Mouse (Mus musculus): ENCODE data around the gene Neurl3. TPM values are rescaled to one million over a fixed set of nuclear protein-coding genes. Genes with fewer than 3 reads are reported as not detected.
A peak's percentile ranks its signal among the peaks of the same experiment; 100 is the strongest.

The Neurl3 gene
- polyA plus RNA-seq, 1 experiment from 2014 or later, result 0.53 TPM

GRCm38 (mm10) chr1:36251426-36251825 lies 23.1 kb downstream of the Neurl3 start:
- Histone ChIP-seq H3K9me3 (no peaks in the 10 kb centered on the region), H3K27ac (replicated peaks) (no peak overlapping the region), H3K27me3 (0 out of 2 replicates have a peak, but pooled peaks cover 8% of the 10 kb centered on the region), H3K9ac (replicated peaks) (no peak overlapping the region), H3K4me1 (peaks cover 17% of the 10 kb centered on the region), H3K4me2 (replicated peaks) (no peak overlapping the region), H3K4me3 (no peak overlapping the region), H3K36me3 (no peaks in the 10 kb centered on the region)
- 2% methylated on average over 9 of the region's 9 CpGs for WGBS
- ATAC-seq (replicated peaks), result no peak

GRCm38 (mm10) chr1:36246688-36247087 lies 27.8 kb downstream of the Neurl3 start:
- Histone ChIP-seq H3K36me3 (no peaks in the 10 kb centered on the region), H3K27me3 (no peaks in the 10 kb centered on the region), H3K9ac (replicated peaks) (no peak overlapping the region), H3K4me3 (no peak overlapping the region), H3K4me2 (replicated peaks) (no peak overlapping the region), H3K27ac (replicated peaks) (no peak overlapping the region), H3K4me1 (peaks cover 29% of the 10 kb centered on the region), H3K9me3 (no peaks in the 10 kb centered on the region)
- ATAC-seq (replicated peaks), result no peak
- WGBS, result 41% methylated on average over 6 of the region's 6 CpGs

- H3K9ac ChIP-seq (replicated peaks), result no peak overlapping the region
- no peaks in the 10 kb centered on the region for H3K27me3 ChIP-seq
- peak overlapping the region; percentile 96; the same call in 1 of the 2 replicates for H3K4me3 ChIP-seq
- H3K27ac ChIP-seq (replicated peaks), result no peak overlapping the region
- H3K9me3 ChIP-seq, result no peaks in the 10 kb centered on the region
- peak overlapping the region; percentile 82; the same call in 1 of the 2 replicates for H3K4me2 ChIP-seq (replicated peaks)
- no peak for ATAC-seq (replicated peaks)
- no peaks in the 10 kb centered on the region for H3K36me3 ChIP-seq
- 90% methylated on average over 4 of the region's 4 CpGs for WGBS
- H3K4me1 ChIP-seq, result peaks cover 32% of the 10 kb centered on the region
Observed at GRCm38 (mm10) chr1:36244828-36245215, 29.7 kb downstream of the Neurl3 start.

GRCm38 (mm10) chr1:36244058-36244827 lies 30.2 kb downstream of the Neurl3 start, which contains the start of gene Uggt1:
Gene Uggt1 (minus strand): TSS chr1:36244720.
- whole genome bisulfite sequencing, result 1% methylated on average over 49 of the region's 49 CpGs

GRCm38 (mm10) chr1:36243447-36244057 lies 30.9 kb downstream of the Neurl3 start:
- peak overlapping the region; percentile 96 for H3K4me3 ChIP-seq
- 3% methylated on average over 21 of the region's 21 CpGs for WGBS
- no peaks in the 10 kb centered on the region for H3K9me3 ChIP-seq
- H3K4me1 ChIP-seq, result peaks cover 32% of the 10 kb centered on the region
- H3K9ac ChIP-seq (replicated peaks), result peak overlapping the region; percentile 86
- peak overlapping the region; percentile 84 for H3K27ac ChIP-seq (replicated peaks)
- no peaks in the 10 kb centered on the region for H3K27me3 ChIP-seq
- no peaks in the 10 kb centered on the region for H3K36me3 ChIP-seq
- H3K4me2 ChIP-seq (replicated peaks), result peak overlapping the region; percentile 82
- no peak for ATAC-seq (replicated peaks)

More at GRCm38 (mm10) chr1:36244058-36244827, 30.2 kb downstream of the Neurl3 start, which contains the start of gene Uggt1:
- H3K4me3 ChIP-seq, result peak within 1 kb of the TSS; percentile 96
- H3K4me2 ChIP-seq (replicated peaks), result peak within 1 kb of the TSS; percentile 82
- no peaks in the 10 kb centered on the region for H3K9me3 ChIP-seq
- ATAC-seq (replicated peaks), result peak; percentile 98
- H3K9ac ChIP-seq (replicated peaks), result peak within 1 kb of the TSS; percentile 86
- peak within 1 kb of the TSS; percentile 84 for H3K27ac ChIP-seq (replicated peaks)
- H3K36me3 ChIP-seq, result no peaks in the 10 kb centered on the region
- no peaks in the 10 kb centered on the region for H3K27me3 ChIP-seq
- peaks cover 32% of the 10 kb centered on the region for H3K4me1 ChIP-seq

GRCm38 (mm10) chr1:36241903-36242429 lies 32.5 kb downstream of the Neurl3 start:
- 92% methylated on average over 15 of the region's 15 CpGs for WGBS
- no peak for ATAC-seq (replicated peaks)
- peaks cover 32% of the 10 kb centered on the region for H3K4me1 ChIP-seq
- H3K27ac ChIP-seq (replicated peaks), result no peak overlapping the region
- H3K9me3 ChIP-seq, result no peaks in the 10 kb centered on the region
- no peak overlapping the region for H3K4me3 ChIP-seq
- no peaks in the 10 kb centered on the region for H3K27me3 ChIP-seq
- no peaks in the 10 kb centered on the region for H3K36me3 ChIP-seq
- H3K9ac ChIP-seq (replicated peaks), result no peak overlapping the region
- no peak overlapping the region for H3K4me2 ChIP-seq (replicated peaks)

GRCm38 (mm10) chr1:36240176-36240575 lies 34.3 kb downstream of the Neurl3 start:
- WGBS, result 10% methylated on average over 6 of the region's 6 CpGs
- Histone ChIP-seq H3K4me3 (no peak overlapping the region), H3K36me3 (no peaks in the 10 kb centered on the region), H3K9ac (replicated peaks) (no peak overlapping the region), H3K27me3 (no peaks in the 10 kb centered on the region), H3K27ac (replicated peaks) (no peak overlapping the region), H3K4me1 (peaks cover 29% of the 10 kb centered on the region), H3K4me2 (replicated peaks) (no peak overlapping the region), H3K9me3 (no peaks in the 10 kb centered on the region)
- no peak for ATAC-seq (replicated peaks)

- Histone ChIP-seq H3K9ac (replicated peaks) (no peak overlapping the region), H3K4me1 (peaks cover 27% of the 10 kb centered on the region), H3K4me2 (replicated peaks) (no peak overlapping the region), H3K27ac (replicated peaks) (no peak overlapping the region), H3K9me3 (no peaks in the 10 kb centered on the region), H3K36me3 (peaks cover 3% of the 10 kb centered on the region; the same call in 1 of the 2 replicates), H3K4me3 (no peak overlapping the region), H3K27me3 (no peaks in the 10 kb centered on the region)
- ATAC-seq (replicated peaks), result no peak
- 85% methylated on average over 10 of the region's 10 CpGs for WGBS
Observed at GRCm38 (mm10) chr1:36239396-36239795, 35.1 kb downstream of the Neurl3 start.

- Histone ChIP-seq H3K4me2 (replicated peaks) (no peak overlapping the region), H3K9ac (replicated peaks) (no peak overlapping the region), H3K27ac (replicated peaks) (no peak overlapping the region), H3K4me3 (no peak overlapping the region), H3K36me3 (peaks cover 22% of the 10 kb centered on the region), H3K9me3 (no peaks in the 10 kb centered on the region), H3K4me1 (0 out of 2 replicates have a peak, but pooled peaks cover 4% of the 10 kb centered on the region), H3K27me3 (no peaks in the 10 kb centered on the region)
- ATAC-seq (replicated peaks), result no peak
- 92% methylated on average over 2 of the region's 2 CpGs for WGBS
Observed at GRCm38 (mm10) chr1:36235855-36236254, 38.6 kb downstream of the Neurl3 start.

- H3K9ac ChIP-seq (replicated peaks), result no peak overlapping the region
- no peaks in the 10 kb centered on the region for H3K27me3 ChIP-seq
- no peak for ATAC-seq (replicated peaks)
- H3K4me1 ChIP-seq, result no peaks in the 10 kb centered on the region
- H3K4me2 ChIP-seq (replicated peaks), result no peak overlapping the region
- H3K36me3 ChIP-seq, result peaks cover 26% of the 10 kb centered on the region
- H3K9me3 ChIP-seq, result no peaks in the 10 kb centered on the region
- H3K27ac ChIP-seq (replicated peaks), result no peak overlapping the region
- WGBS, result 88% methylated on average over 9 of the region's 9 CpGs
- no peak overlapping the region for H3K4me3 ChIP-seq
Observed at GRCm38 (mm10) chr1:36235057-36235639, 39.3 kb downstream of the Neurl3 start.

GRCm38 (mm10) chr1:36233218-36233617 lies 41.3 kb downstream of the Neurl3 start:
- Histone ChIP-seq H3K9me3 (no peaks in the 10 kb centered on the region), H3K9ac (replicated peaks) (no peak overlapping the region), H3K4me1 (no peaks in the 10 kb centered on the region), H3K4me3 (no peak overlapping the region), H3K36me3 (peaks cover 36% of the 10 kb centered on the region), H3K27ac (replicated peaks) (no peak overlapping the region), H3K4me2 (replicated peaks) (no peak overlapping the region), H3K27me3 (no peaks in the 10 kb centered on the region)
- no peak for ATAC-seq (replicated peaks)
- 90% methylated on average over 6 of the region's 6 CpGs for WGBS
